Mouse (Mus musculus) cerebellum, adult 9-11 months (tissue): ENCODE data around the gene Ttc38.

Experiments used
- DNase-seq: peaks from one replicate; pipeline ENCODE4 v3.0.0; 2022

Gene Ttc38

GRCm38 (mm10) chr15:85897113-85897512, 65.0 kb downstream of the Ttc38 start:
- no peak for DNase-seq

DNA sequence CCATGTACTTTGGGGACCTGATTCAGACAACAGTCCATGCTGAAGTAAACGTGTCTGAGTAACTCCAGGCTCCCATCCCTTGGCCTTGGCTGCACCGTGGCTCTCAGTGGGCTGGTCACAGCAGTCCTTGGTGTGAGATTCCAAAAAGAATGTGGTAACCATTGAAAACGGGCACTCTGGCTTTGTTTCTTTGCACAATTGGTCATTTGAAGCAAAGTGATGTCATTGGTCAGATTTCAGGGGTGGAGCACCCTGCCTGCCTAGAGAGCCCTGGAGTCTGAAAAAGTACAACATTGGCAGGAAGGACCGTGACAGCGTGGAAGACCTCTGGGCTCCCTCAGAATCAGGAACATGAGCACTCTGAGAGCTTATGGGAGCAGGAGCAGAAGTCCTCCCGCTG, 67.3 kb downstream of the Ttc38 start:
- DNase-seq = no peak

GRCm38 (mm10) chr15:85900318-85900717, 68.2 kb downstream of the Ttc38 start:
- DNase-seq = no peak

DNA sequence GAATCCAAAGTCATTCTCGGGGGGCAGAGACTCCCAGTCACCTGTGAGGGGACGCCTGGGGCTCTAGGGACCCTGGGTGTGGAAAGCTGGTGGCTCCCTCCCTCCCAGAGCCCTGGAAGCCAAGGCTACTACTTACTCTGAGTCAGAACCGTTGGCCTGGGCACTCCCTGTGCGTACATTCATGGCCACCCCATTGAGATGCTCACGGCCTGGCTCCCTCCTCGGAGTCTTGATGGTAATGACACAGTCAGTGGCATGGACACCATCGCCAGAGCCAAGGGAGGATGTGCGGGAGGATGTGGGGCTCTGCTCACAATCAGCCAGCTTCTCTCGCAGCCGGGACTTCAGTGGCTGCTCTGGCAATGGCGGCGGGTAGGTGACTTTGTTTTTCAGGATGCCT, 68.7 kb downstream of the Ttc38 start:
- DNase-seq = no peak

- DNase-seq = no peak
These were observed 70.4 kb downstream of the Ttc38 start for GRCm38 (mm10) chr15:85902505-85902904.

GRCm38 (mm10) chr15:85903826-85904225, 71.7 kb downstream of the Ttc38 start:
- DNase-seq = no peak
